Mouse (Mus musculus) stomach, postnatal 0 days (tissue): ENCODE results near the gene Cd300lb.

Experiments
- CTCF ChIP-seq: IDR thresholded peaks from 2 replicates; pipeline ENCODE4 v1.5.1; 2016; ENCODE audit warnings: antibody characterized with exemption, low read depth, mild to moderate bottlenecking, moderate library complexity
- EP300 ChIP-seq: optimal IDR thresholded peaks from 2 replicates; pipeline ENCODE3; 2016; ENCODE audit warnings: antibody characterized with exemption

DNA sequence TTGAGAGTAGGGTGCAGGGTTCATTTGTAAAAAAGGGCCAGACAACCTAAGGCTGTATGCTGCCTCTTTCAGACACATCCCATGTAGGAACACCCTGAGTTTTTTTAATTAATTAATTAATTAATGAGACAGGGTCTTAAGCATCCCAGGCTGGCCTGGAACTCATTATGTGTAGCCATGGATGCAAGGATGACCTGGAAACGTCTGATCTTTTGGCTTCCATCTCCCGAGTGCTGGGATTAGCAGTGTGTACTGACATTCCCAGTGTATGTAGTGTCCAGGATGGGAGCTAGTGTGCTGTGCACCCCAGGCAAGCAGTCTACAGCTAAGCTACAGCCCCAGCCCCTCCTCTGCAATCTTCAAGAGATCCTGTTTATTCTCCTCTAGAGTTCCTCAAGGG, 57.6 kb downstream of the Cd300lb start:
- TF ChIP-seq CTCF: no peak
- TF ChIP-seq EP300: no peak
